Mouse (Mus musculus) thymus, adult 2 months (tissue): ENCODE data around the gene Hspbp1. TPM values are rescaled to one million over a fixed set of nuclear protein-coding genes. Genes with fewer than 3 reads are reported as not detected.

ENCODE experiments used
- DNase-seq: peaks from one replicate; pipeline ENCODE4 v3.0.0; 2021
- H3K27ac ChIP-seq: fragments of 200-500 bp; 2 replicates; pipeline ENCODE4 v1.5.1; 2012; ENCODE audit warnings: low read length, control low read depth; ENCODE audit not compliant: control insufficient read depth, insufficient read depth
- H3K27me3 ChIP-seq: fragments of 200-500 bp; 2 replicates; pipeline ENCODE4 v1.6.1; 2012; ENCODE audit warnings: mild to moderate bottlenecking, low read length, moderate library complexity, mixed read lengths; ENCODE audit not compliant: control insufficient read depth, insufficient read depth
- H3K36me3 ChIP-seq: fragments of 200-500 bp; 2 replicates; pipeline ENCODE4 v1.6.1; 2012; ENCODE audit warnings: mild to moderate bottlenecking, low read length, moderate library complexity; ENCODE audit not compliant: control insufficient read depth, insufficient read depth
- H3K4me1 ChIP-seq: fragments of 200-500 bp; replicated peaks from 2 replicates; pipeline ENCODE4 v1.6.1; 2012; ENCODE audit warnings: low read length; ENCODE audit not compliant: control insufficient read depth, insufficient read depth
- H3K4me3 ChIP-seq: fragments of 200-500 bp; 2 replicates; pipeline ENCODE4 v1.5.1; 2012; ENCODE audit warnings: mild to moderate bottlenecking, low read length, control low read depth, moderate library complexity; ENCODE audit not compliant: control insufficient read depth, insufficient read depth
- CTCF ChIP-seq: fragments of 200-500 bp; IDR thresholded peaks from 2 replicates; pipeline ENCODE4 v1.5.1; 2012; ENCODE audit warnings: mild to moderate bottlenecking, control low read depth, low read length, moderate library complexity, borderline replicate concordance; ENCODE audit not compliant: control insufficient read depth, poor library complexity, insufficient read depth; ENCODE audit errors: extremely low read depth
- POLR2A ChIP-seq: fragments of 200-500 bp; IDR thresholded peaks from 2 replicates; pipeline ENCODE4 v1.6.1; 2012; ENCODE audit warnings: mild to moderate bottlenecking, low read length, control low read depth, moderate library complexity; ENCODE audit not compliant: control insufficient read depth, poor library complexity, insufficient read depth; ENCODE audit errors: extremely low read depth
- WGBS: fragments of 180-500 bp; shearing (Covaris S2); methylation state at CpG from one replicate; pipeline ENCODE4 v1.1.7; 2018; 5-methylcytosine and 5-hydroxymethylcytosine counted together
- polyA plus RNA-seq: library from polyadenylated mRNA; depleted of rRNA; stranded (reverse); fragments of >200 nt; gene quantifications from 2 replicates; pipeline ENCODE4 v1.2.3, GENCODE M21; 2012

Hspbp1 gene
- polyA plus RNA-seq, 1 experiment, result 53.0 TPM

DNA sequence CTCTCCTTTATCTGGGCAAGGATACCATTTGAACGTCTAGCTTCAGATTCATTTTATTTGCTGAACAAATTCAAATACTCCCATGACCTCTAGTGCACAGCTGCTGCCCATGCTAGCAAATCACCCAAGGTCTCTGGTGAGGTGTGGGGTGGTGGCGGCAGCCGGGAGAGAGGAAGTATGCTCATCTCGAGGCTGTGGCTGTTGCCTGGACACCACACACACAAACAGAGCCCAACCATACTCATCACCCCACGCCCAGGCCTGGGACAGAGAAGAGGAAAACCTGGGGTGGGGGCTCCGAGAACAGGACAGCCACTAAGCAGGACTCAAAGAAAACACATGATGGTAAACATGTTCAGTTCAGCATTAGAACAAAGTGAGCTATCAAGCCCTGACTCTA lies 37.6 kb downstream of the Hspbp1 start:
- Histone ChIP-seq H3K4me3 (no peak overlapping the region), H3K27me3 (no peaks in the 10 kb centered on the region), H3K36me3 (peaks cover 45% of the 10 kb centered on the region), H3K4me1 (peaks cover 30% of the 10 kb centered on the region), H3K27ac (no peak overlapping the region)
- whole genome bisulfite sequencing, result 35% methylated on average over 6 of the region's 6 CpGs
- no peak for TF ChIP-seq POLR2A
- TF ChIP-seq CTCF, result no peak
- no peak for DNase-seq

DNA sequence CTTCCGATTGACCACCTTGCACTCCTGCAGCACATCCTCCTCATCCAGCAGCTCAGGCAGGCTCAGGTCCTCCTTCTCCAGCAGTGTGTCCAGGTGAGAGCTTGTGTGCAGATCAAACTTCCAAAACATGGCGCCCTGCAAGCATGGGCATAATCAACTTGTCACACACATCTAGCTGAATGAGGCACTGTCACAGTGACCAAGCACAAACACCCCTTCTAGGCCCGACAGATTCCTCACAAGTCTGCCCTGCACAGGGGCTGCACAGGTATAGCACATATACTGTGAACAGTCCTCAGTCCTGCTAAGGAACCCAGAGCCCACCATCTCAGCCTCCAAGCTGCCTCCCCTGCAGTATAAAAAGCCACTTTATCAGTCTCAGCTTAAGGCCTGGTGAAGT lies 38.1 kb downstream of the Hspbp1 start:
- no peak for DNase-seq
- WGBS, result 97% methylated on average over 3 of the region's 3 CpGs
- H3K4me1 ChIP-seq, result peaks cover 29% of the 10 kb centered on the region
- H3K36me3 ChIP-seq, result peaks cover 50% of the 10 kb centered on the region
- no peak overlapping the region for H3K4me3 ChIP-seq
- no peak overlapping the region for H3K27ac ChIP-seq
- TF ChIP-seq POLR2A (no peak), CTCF (no peak)
- no peaks in the 10 kb centered on the region for H3K27me3 ChIP-seq

DNA sequence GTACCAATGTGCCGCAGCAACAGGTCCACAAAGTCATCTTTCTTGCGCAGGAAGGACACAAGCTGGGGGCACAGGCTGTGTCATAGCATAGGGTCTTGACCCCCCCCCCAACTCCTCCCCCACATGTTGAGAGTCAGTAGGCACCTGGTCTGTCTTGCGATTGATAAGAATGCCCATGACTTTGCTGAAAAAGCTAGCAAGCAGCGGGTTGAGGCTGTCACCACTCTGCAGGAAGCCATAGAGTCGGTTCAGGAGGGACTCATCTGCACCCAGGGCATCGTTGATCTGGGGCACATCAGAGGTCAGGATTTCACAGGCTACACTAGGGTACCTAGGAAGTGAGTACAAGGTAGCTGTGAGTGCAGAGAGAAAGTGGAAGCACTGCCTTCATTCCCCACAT lies 41.6 kb downstream of the Hspbp1 start:
- Histone ChIP-seq H3K27ac (no peak overlapping the region), H3K36me3 (peaks cover 78% of the 10 kb centered on the region), H3K4me3 (no peak overlapping the region), H3K27me3 (no peaks in the 10 kb centered on the region), H3K4me1 (peaks cover 22% of the 10 kb centered on the region; the same call in 1 of the 2 replicates)
- no peak for DNase-seq
- WGBS, result 37% methylated on average over 6 of the region's 6 CpGs
- TF ChIP-seq CTCF, result no peak
- no peak for TF ChIP-seq POLR2A

DNA sequence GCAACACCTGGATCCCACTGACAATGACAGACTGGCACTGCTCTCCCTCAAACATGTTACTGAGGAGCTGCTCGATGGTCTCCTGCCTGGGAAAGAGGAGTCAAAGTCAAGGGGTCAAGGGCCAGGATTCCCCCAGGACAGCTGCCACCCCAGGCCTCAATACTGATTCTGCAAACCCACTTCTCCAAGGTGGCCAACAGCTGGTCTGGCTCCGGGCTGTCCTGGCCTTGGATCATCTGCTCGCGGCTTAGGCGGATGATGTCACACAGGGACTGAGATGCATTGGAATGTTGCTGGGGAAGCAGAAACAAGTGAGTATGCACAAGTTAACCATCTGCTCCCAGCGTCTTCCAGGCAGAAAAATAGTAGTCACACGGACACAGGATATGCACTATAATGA lies 42.9 kb downstream of the Hspbp1 start:
- TF ChIP-seq CTCF (no peak), POLR2A (no peak)
- Histone ChIP-seq H3K27ac (no peak overlapping the region), H3K4me1 (peaks cover 14% of the 10 kb centered on the region; the same call in 1 of the 2 replicates), H3K36me3 (peaks cover 86% of the 10 kb centered on the region), H3K4me3 (no peak overlapping the region), H3K27me3 (no peaks in the 10 kb centered on the region)
- no peak for DNase-seq
- WGBS, result 97% methylated on average over 7 of the region's 7 CpGs

DNA sequence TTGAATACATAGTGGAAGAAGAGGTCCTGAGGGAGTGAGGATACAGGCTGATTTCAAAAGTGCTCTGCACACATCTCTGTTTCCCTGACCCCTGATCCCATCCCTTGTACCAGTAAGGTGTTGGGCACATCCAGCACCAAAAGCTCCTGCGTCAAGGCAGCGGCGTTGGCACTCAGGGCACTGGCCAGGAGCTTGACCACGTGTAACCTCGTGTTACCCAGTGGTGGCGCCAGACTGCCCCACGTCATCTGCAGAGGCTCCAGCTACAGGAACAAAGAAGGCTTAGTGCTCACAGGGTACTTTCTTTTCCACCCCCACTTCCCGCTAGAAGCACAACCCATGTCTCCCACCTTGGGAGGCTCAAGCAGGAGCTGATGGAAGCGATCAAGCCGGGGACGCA lies 43.7 kb downstream of the Hspbp1 start:
- 91% methylated on average over 11 of the region's 11 CpGs for WGBS
- Histone ChIP-seq H3K27ac (no peak overlapping the region), H3K4me1 (peaks cover 11% of the 10 kb centered on the region; the same call in 1 of the 2 replicates), H3K36me3 (peaks cover 86% of the 10 kb centered on the region), H3K27me3 (no peaks in the 10 kb centered on the region), H3K4me3 (no peak overlapping the region)
- DNase-seq, result no peak
- no peak for TF ChIP-seq POLR2A
- TF ChIP-seq CTCF, result no peak

DNA sequence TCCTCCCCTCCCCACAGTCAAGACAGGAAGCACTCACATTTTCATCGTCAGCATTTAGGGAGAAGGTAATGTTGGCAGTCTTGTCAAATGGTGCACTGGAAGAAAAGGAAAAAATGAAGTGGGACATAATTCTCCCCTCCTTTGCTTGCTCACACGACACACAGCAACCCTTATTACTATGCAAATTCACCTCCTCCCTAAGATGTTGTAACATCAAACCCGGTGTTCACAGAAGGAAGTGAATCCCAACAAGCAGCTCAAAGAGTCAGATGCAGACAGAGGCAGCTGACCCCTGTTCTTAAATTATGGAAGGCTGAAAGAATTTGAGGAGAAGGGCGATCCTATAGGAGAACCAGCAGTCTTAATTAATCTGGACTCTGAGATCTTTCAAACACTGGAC lies 48.7 kb downstream of the Hspbp1 start:
- no peak overlapping the region for H3K27ac ChIP-seq
- TF ChIP-seq CTCF (no peak), POLR2A (no peak)
- no peaks in the 10 kb centered on the region for H3K27me3 ChIP-seq
- DNase-seq, result no peak
- WGBS, result 86% methylated on average over 4 of the region's 4 CpGs
- H3K4me3 ChIP-seq, result no peak overlapping the region
- no peaks in the 10 kb centered on the region for H3K4me1 ChIP-seq
- H3K36me3 ChIP-seq, result peaks cover 82% of the 10 kb centered on the region

DNA sequence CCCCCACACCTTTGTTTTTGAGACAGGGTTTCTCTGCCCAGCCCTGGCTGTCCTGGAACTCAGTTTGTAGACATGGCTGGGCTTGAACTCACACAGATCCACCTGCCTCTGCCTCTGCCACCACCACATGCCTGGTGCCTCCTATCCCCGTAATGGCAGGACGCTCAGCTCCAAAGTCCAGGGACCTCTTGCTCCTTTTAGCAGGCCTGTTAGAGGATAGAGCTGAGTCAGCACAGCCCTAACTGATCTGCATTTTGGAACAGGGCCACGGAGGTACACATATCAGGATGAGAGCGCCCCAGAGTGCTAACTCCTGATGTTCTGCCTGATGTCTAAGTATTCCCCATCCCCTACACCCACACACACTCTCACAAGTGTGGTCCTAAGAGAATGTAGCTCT lies 53.8 kb downstream of the Hspbp1 start, which contains the start of gene Tmem86b:
TSS of gene Tmem86b (minus strand) at position 392 of the 400 bp plus-strand sequence.
- 96% methylated on average over 4 of the region's 4 CpGs for WGBS
- no peak for DNase-seq
- H3K27ac ChIP-seq, result no peak within 1 kb of the TSS
- TF ChIP-seq POLR2A, result no peak
- no peak for TF ChIP-seq CTCF
- H3K36me3 ChIP-seq, result peaks cover 73% of the 10 kb centered on the region
- no peak within 1 kb of the TSS for H3K4me3 ChIP-seq
- no peaks in the 10 kb centered on the region for H3K27me3 ChIP-seq
- H3K4me1 ChIP-seq, result no peaks in the 10 kb centered on the region
